Mouse (Mus musculus): ENCODE results near the gene Cebpa.

- TF ChIP-seq TCF3 (IDR thresholded peaks at IDR 0.05; ENCODE audit: insufficient read length, low read depth) (no peak), E2F4 (IDR thresholded peaks at IDR 0.05; ENCODE audit: insufficient read depth) (no peak), MAX (IDR thresholded peaks at IDR 0.05; ENCODE audit: low read depth) (no peak), POLR2A (IDR thresholded peaks at IDR 0.05; ENCODE audit: insufficient read length, low read depth) (no peak), USF1 (IDR thresholded peaks at IDR 0.05; ENCODE audit: low read depth) (no peak), CEBPB (IDR thresholded peaks at IDR 0.05; ENCODE audit: insufficient read depth, poor library complexity, severe bottlenecking) (no peak), MYOD1 (IDR thresholded peaks at IDR 0.05; ENCODE audit: control insufficient read depth in 1 of 3, insufficient read length in 2 of 3, low read depth in 2 of 3) (no peak), POLR2AphosphoS2 (IDR thresholded peaks at IDR 0.05; ENCODE audit: insufficient read length, low read depth) (no peak)
Measured at GRCm38 (mm10) chr7:35123431-35123953, 4.4 kb downstream of the Cebpa start.
